Mouse (Mus musculus) small intestine, adult 2 months (tissue): ENCODE results near the gene Hyal4. TPM values are rescaled to one million over a fixed set of nuclear protein-coding genes. Genes with fewer than 3 reads are reported as not detected.

ENCODE experiments used
- H3K27ac ChIP-seq: fragments of 200-500 bp; 2 replicates; pipeline ENCODE4 v1.5.1; 2012; ENCODE audit warnings: low read depth, low read length, control low read depth, inconsistent platforms; ENCODE audit not compliant: insufficient read depth
- H3K27me3 ChIP-seq: fragments of 200-500 bp; 2 replicates; pipeline ENCODE4 v1.6.1; 2012; ENCODE audit warnings: mild to moderate bottlenecking, moderate library complexity, low read length, inconsistent platforms; ENCODE audit not compliant: control insufficient read depth, insufficient read depth
- H3K36me3 ChIP-seq: fragments of 200-500 bp; 2 replicates; pipeline ENCODE4 v1.6.1; 2012; ENCODE audit warnings: mild to moderate bottlenecking, low read length, control low read depth, inconsistent platforms; ENCODE audit not compliant: control insufficient read depth, insufficient read depth
- H3K4me1 ChIP-seq: fragments of 200-500 bp; 2 replicates; pipeline ENCODE4 v1.6.1; 2012; ENCODE audit warnings: low read length, inconsistent platforms, mixed read lengths; ENCODE audit not compliant: control insufficient read depth, insufficient read depth, insufficient read length
- H3K4me3 ChIP-seq: fragments of 200-500 bp; 2 replicates; pipeline ENCODE4 v1.5.1; 2012; ENCODE audit warnings: low read depth, mild to moderate bottlenecking, control low read depth, inconsistent platforms, low read length, moderate library complexity
- CTCF ChIP-seq: fragments of 200-500 bp; IDR thresholded peaks from 2 replicates; pipeline ENCODE4 v1.5.1; 2012; ENCODE audit warnings: low read depth, mild to moderate bottlenecking, control low read depth, inconsistent platforms, low read length, moderate library complexity, mixed read lengths; ENCODE audit not compliant: insufficient replicate concordance, insufficient read length; ENCODE audit errors: extremely low read depth
- POLR2A ChIP-seq: fragments of 200-500 bp; IDR thresholded peaks from 2 replicates; pipeline ENCODE4 v1.6.1; 2012; ENCODE audit warnings: low read depth, mild to moderate bottlenecking, control low read depth, inconsistent platforms, low read length, moderate library complexity
- WGBS: fragments of 180-500 bp; shearing (Covaris S2); methylation state at CpG from one replicate; pipeline ENCODE4 v1.1.7; 2018; 5-methylcytosine and 5-hydroxymethylcytosine counted together
- polyA plus RNA-seq: library from polyadenylated mRNA; depleted of rRNA; stranded (reverse); fragments of >200 nt; gene quantifications from 2 replicates; pipeline ENCODE4 v1.2.3, GENCODE M21; 2012; rRNA removed

The Hyal4 gene
- polyA plus RNA-seq, 1 experiment, result not detected

GRCm38 (mm10) chr6:24759281-24759680, 11.2 kb downstream of the Hyal4 start:
- no peaks in the 10 kb centered on the region for H3K36me3 ChIP-seq
- no peak overlapping the region for H3K27ac ChIP-seq
- H3K4me3 ChIP-seq, result no peak overlapping the region
- TF ChIP-seq POLR2A (no peak), CTCF (no peak)
- no peaks in the 10 kb centered on the region for H3K27me3 ChIP-seq
- WGBS, result 87% methylated on average over 3 of the region's 3 CpGs
- H3K4me1 ChIP-seq, result no peaks in the 10 kb centered on the region

GRCm38 (mm10) chr6:24766261-24766660, 18.1 kb downstream of the Hyal4 start:
- no peak overlapping the region for H3K4me3 ChIP-seq
- WGBS, result 91% methylated on average over 2 of the region's 2 CpGs
- TF ChIP-seq CTCF, result no peak
- no peak for TF ChIP-seq POLR2A
- no peak overlapping the region for H3K27ac ChIP-seq
- H3K4me1 ChIP-seq, result no peaks in the 10 kb centered on the region
- H3K27me3 ChIP-seq, result no peaks in the 10 kb centered on the region
- no peaks in the 10 kb centered on the region for H3K36me3 ChIP-seq

GRCm38 (mm10) chr6:24779182-24779581, 31.1 kb downstream of the Hyal4 start:
- no peak for TF ChIP-seq POLR2A
- TF ChIP-seq CTCF, result no peak
- 51% methylated on average over 2 of the region's 2 CpGs for WGBS
- H3K27me3 ChIP-seq, result no peaks in the 10 kb centered on the region
- H3K4me3 ChIP-seq, result no peak overlapping the region
- no peaks in the 10 kb centered on the region for H3K4me1 ChIP-seq
- no peak overlapping the region for H3K27ac ChIP-seq
- no peaks in the 10 kb centered on the region for H3K36me3 ChIP-seq

GRCm38 (mm10) chr6:24790888-24791287, 42.8 kb downstream of the Hyal4 start, which contains the start of gene Spam1:
Spam1 (plus strand) TSS chr6:24791188.
- Histone ChIP-seq H3K4me3 (no peak within 1 kb of the TSS), H3K4me1 (no peaks in the 10 kb centered on the region), H3K27me3 (no peaks in the 10 kb centered on the region), H3K27ac (no peak within 1 kb of the TSS), H3K36me3 (no peaks in the 10 kb centered on the region)
- TF ChIP-seq POLR2A (no peak), CTCF (no peak)

Other genes with a start within 250 kb of the Hyal4 start
- gene Iqub, start 233.3 kb upstream of the Hyal4 start, polyA plus RNA-seq, result not detected in 2 replicates
- gene Ndufa5, start 220.3 kb upstream of the Hyal4 start, polyA plus RNA-seq, result 0.88 and 1.3 TPM in 2 replicates
- gene Asb15, start 220.2 kb upstream of the Hyal4 start, polyA plus RNA-seq, result not detected in 2 replicates
- gene Lmod2, start 150.6 kb upstream of the Hyal4 start, polyA plus RNA-seq, result not detected in 2 replicates
- gene Wasl, start 83.3 kb upstream of the Hyal4 start, polyA plus RNA-seq, result 75.0 and 198 TPM in 2 replicates
- gene Hyal6, start 15.1 kb upstream of the Hyal4 start, polyA plus RNA-seq, result not detected in 2 replicates
- gene Spam1, start 42.9 kb downstream of the Hyal4 start, polyA plus RNA-seq, result not detected in 2 replicates
- gene Hyal5, start 109.7 kb downstream of the Hyal4 start, polyA plus RNA-seq, result not detected in 2 replicates
- 0.62 and 0.80 TPM in 2 replicates for gene Tmem229a, start 208.0 kb downstream of the Hyal4 start, polyA plus RNA-seq